Mouse (Mus musculus) myocyte (in vitro differentiated cells): ENCODE measurements around the gene Glrx5. TPM values are rescaled to one million over a fixed set of nuclear protein-coding genes. Genes with fewer than 3 reads are reported as not detected.

ENCODE experiments used
- H3K27me3 ChIP-seq: one replicate; pipeline ENCODE4 v1.6.1; 2011; ENCODE audit not compliant: control insufficient read depth, insufficient read depth, insufficient read length
- H3K36me3 ChIP-seq: one replicate; pipeline ENCODE4 v1.6.1; 2011; ENCODE audit not compliant: control insufficient read depth, insufficient read depth
- H3K4me2 ChIP-seq: one replicate; pipeline ENCODE4 v1.6.1; 2011; ENCODE audit warnings: low read depth, control low read depth
- H3K4me3 ChIP-seq: one replicate; pipeline ENCODE4 v1.5.1; 2011; ENCODE audit warnings: mild to moderate bottlenecking, control low read depth, moderate library complexity
- H3K79me2 ChIP-seq: one replicate; pipeline ENCODE4 v1.6.1; 2011; ENCODE audit not compliant: control insufficient read depth, insufficient read depth
- H3ac ChIP-seq: one replicate; pipeline ENCODE4 v1.6.1; 2011; ENCODE audit not compliant: control insufficient read depth, insufficient read length
- CEBPB ChIP-seq: IDR thresholded peaks from 2 replicates; pipeline ENCODE4 v1.6.1; 2011; ENCODE audit warnings: mild to moderate bottlenecking, moderate library complexity; ENCODE audit not compliant: poor library complexity, insufficient read depth, severe bottlenecking
- E2F4 ChIP-seq: IDR thresholded peaks from one replicate; pipeline ENCODE4 v1.6.1; 2011; ENCODE audit warnings: mild to moderate bottlenecking, control low read depth, moderate library complexity; ENCODE audit not compliant: insufficient read depth
- MAX ChIP-seq: IDR thresholded peaks from one replicate; pipeline ENCODE4 v1.6.1; 2011; ENCODE audit warnings: low read depth, mild to moderate bottlenecking, control low read depth
- MYOD1 ChIP-seq, 3 experiments: IDR thresholded peaks; one replicate each; pipeline ENCODE4 v1.6.1; 2011; ENCODE audit warnings: control low read depth in 2 of 3, low read depth in 2 of 3, mild to moderate bottlenecking in 2 of 3, moderate library complexity in 1 of 3; ENCODE audit not compliant: insufficient read length in 2 of 3, control insufficient read depth in 1 of 3
- MYOG ChIP-seq, 3 experiments: IDR thresholded peaks; one replicate each; pipeline ENCODE4 v1.6.1; 2011; ENCODE audit warnings: control low read depth in 2 of 3, low read depth in 2 of 3, mild to moderate bottlenecking in 2 of 3; ENCODE audit not compliant: insufficient read length in 2 of 3, control insufficient read depth in 1 of 3, insufficient read depth in 1 of 3
- POLR2A ChIP-seq: IDR thresholded peaks from one replicate; pipeline ENCODE4 v1.6.1; 2011; ENCODE audit warnings: low read depth, mild to moderate bottlenecking, control low read depth, moderate library complexity; ENCODE audit not compliant: insufficient read length
- POLR2AphosphoS2 ChIP-seq: IDR thresholded peaks from one replicate; pipeline ENCODE4 v1.6.1; 2011; ENCODE audit warnings: low read depth, control low read depth; ENCODE audit not compliant: insufficient read length
- REST ChIP-seq: IDR thresholded peaks from one replicate; pipeline ENCODE4 v1.6.1; 2011; ENCODE audit warnings: mild to moderate bottlenecking, control low read depth, moderate library complexity; ENCODE audit not compliant: insufficient read depth, insufficient read length
- SRF ChIP-seq: IDR thresholded peaks from one replicate; pipeline ENCODE4 v1.6.1; 2011; ENCODE audit warnings: low read depth; ENCODE audit not compliant: control insufficient read depth, insufficient read length
- TCF12 ChIP-seq: IDR thresholded peaks from one replicate; pipeline ENCODE4 v1.6.1; 2011; ENCODE audit warnings: mild to moderate bottlenecking, control low read depth; ENCODE audit not compliant: poor library complexity, insufficient read depth, severe bottlenecking
- TCF3 ChIP-seq: IDR thresholded peaks from one replicate; pipeline ENCODE4 v1.6.1; 2011; ENCODE audit warnings: low read depth, control low read depth; ENCODE audit not compliant: insufficient read length
- USF1 ChIP-seq: IDR thresholded peaks from one replicate; pipeline ENCODE4 v1.6.1; 2011; ENCODE audit warnings: low read depth, mild to moderate bottlenecking, control low read depth, moderate library complexity
- polyA plus RNA-seq: library from polyadenylated mRNA; unstranded; fragments of >200 nt; fragmentation: generic; extraction: Trizol; gene quantifications from one replicate; pipeline ENCODE4 v1.2.1, GENCODE M21; 2012; ENCODE audit warnings: missing spikeins

Glrx5 gene
- polyA plus RNA-seq, 1 experiment = 52.4 TPM

- no peak overlapping the region for H3ac ChIP-seq
- no peaks in the 10 kb centered on the region for H3K36me3 ChIP-seq
- no peaks in the 10 kb centered on the region for H3K27me3 ChIP-seq
- no peak for TF ChIP-seq POLR2A
- TF ChIP-seq REST = no peak
- no peak for TF ChIP-seq MYOD1 (IDR thresholded peaks at IDR 0.05; ENCODE audit: control insufficient read depth in 1 of 3, insufficient read length in 2 of 3, low read depth in 2 of 3)
- TF ChIP-seq MAX = no peak
- no peak for TF ChIP-seq E2F4
- TF ChIP-seq CEBPB = no peak
- no peak for TF ChIP-seq TCF12
- TF ChIP-seq TCF3 = no peak
- no peak for TF ChIP-seq USF1
- TF ChIP-seq MYOG (IDR thresholded peaks at IDR 0.05; ENCODE audit: control insufficient read depth in 1 of 3, insufficient read depth in 1 of 3, insufficient read length in 2 of 3, low read depth in 2 of 3) = no peak
- no peak for TF ChIP-seq POLR2AphosphoS2
- no peak for TF ChIP-seq SRF
- peaks cover 43% of the 10 kb centered on the region for H3K79me2 ChIP-seq
- H3K4me3 ChIP-seq = peak overlapping the region; percentile 74
- H3K4me2 ChIP-seq = no peak overlapping the region
Measured at GRCm38 (mm10) chr12:105029890-105030289, 2.6 kb upstream of the Glrx5 start.

DNA sequence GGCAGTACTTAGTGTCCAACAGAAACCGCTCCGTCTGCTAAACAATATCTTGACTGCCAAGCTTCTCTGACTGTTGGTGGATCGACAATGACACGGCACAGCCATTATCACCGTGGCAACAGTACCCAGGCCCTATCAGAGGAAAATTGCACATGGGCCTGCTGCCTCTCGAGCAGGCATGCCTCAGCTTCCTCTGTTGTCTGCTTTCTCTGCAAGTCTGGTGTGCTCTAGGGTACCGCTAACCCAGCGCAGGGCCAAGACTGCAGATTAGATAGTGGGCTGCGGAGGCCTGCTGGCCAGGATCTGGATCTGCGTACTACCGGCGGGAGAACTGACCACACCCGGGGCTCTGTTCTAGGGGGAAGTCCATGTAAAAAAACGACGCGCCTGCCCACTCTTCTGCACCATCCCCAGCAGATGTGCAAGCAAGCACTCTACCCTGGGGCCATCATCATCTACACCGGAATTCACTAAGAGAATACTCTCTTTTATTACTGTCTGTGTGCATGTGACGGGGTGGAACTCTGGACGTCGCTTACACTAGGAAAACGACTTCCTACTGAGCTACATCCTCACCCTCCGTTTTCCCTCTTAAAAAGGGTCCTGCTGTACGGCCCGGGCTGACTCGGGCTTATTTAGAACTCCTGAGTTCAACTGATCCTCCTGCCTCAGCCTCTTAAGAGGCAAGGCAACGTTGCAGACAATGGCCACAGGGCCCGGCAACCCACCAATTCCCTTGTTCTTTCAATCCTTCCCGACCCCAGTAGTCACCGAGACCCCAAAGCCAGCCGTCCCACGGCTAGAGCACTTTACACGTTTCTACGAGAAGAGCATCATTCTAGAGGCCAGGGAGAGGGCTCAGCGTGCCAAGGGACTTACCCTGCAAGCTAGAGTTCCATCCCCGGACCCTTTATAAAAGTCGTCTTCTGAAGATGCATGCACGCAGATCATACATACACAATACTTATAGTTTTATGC, 1.1 kb upstream of the Glrx5 start:
- peak overlapping the region; percentile 96 for H3ac ChIP-seq
- peaks cover 58% of the 10 kb centered on the region for H3K79me2 ChIP-seq
- H3K27me3 ChIP-seq = no peaks in the 10 kb centered on the region
- TF ChIP-seq SRF = no peak
- TF ChIP-seq POLR2A = no peak
- no peak for TF ChIP-seq TCF12
- no peak for TF ChIP-seq USF1
- no peak for TF ChIP-seq MYOD1 (IDR thresholded peaks at IDR 0.05; ENCODE audit: control insufficient read depth in 1 of 3, insufficient read length in 2 of 3, low read depth in 2 of 3)
- no peak for TF ChIP-seq E2F4
- no peak for TF ChIP-seq REST
- TF ChIP-seq MYOG (IDR thresholded peaks at IDR 0.05; ENCODE audit: control insufficient read depth in 1 of 3, insufficient read depth in 1 of 3, insufficient read length in 2 of 3, low read depth in 2 of 3) = no peak
- TF ChIP-seq CEBPB = no peak
- TF ChIP-seq TCF3 = no peak
- no peak for TF ChIP-seq MAX
- H3K4me3 ChIP-seq = peak overlapping the region; percentile 74
- H3K36me3 ChIP-seq = no peaks in the 10 kb centered on the region
- H3K4me2 ChIP-seq = peak overlapping the region; percentile 88

GRCm38 (mm10) chr12:105032832-105033775, 616 bp downstream of the Glrx5 start:
- peak overlapping the region; percentile 96 for H3ac ChIP-seq
- H3K4me2 ChIP-seq = peak overlapping the region; percentile 89
- H3K79me2 ChIP-seq = peaks cover 75% of the 10 kb centered on the region
- no peaks in the 10 kb centered on the region for H3K36me3 ChIP-seq
- no peaks in the 10 kb centered on the region for H3K27me3 ChIP-seq
- TF ChIP-seq TCF12 = no peak
- TF ChIP-seq POLR2AphosphoS2 = no peak
- TF ChIP-seq MAX = no peak
- TF ChIP-seq POLR2A = no peak
- no peak for TF ChIP-seq E2F4
- no peak for TF ChIP-seq TCF3
- no peak for TF ChIP-seq SRF
- no peak for TF ChIP-seq MYOD1 (IDR thresholded peaks at IDR 0.05; ENCODE audit: control insufficient read depth in 1 of 3, insufficient read length in 2 of 3, low read depth in 2 of 3)
- TF ChIP-seq MYOG (IDR thresholded peaks at IDR 0.05; ENCODE audit: control insufficient read depth in 1 of 3, insufficient read depth in 1 of 3, insufficient read length in 2 of 3, low read depth in 2 of 3) = no peak
- TF ChIP-seq USF1 = no peak
- no peak for TF ChIP-seq CEBPB
- no peak for TF ChIP-seq REST
- H3K4me3 ChIP-seq = peak overlapping the region; percentile 74

DNA sequence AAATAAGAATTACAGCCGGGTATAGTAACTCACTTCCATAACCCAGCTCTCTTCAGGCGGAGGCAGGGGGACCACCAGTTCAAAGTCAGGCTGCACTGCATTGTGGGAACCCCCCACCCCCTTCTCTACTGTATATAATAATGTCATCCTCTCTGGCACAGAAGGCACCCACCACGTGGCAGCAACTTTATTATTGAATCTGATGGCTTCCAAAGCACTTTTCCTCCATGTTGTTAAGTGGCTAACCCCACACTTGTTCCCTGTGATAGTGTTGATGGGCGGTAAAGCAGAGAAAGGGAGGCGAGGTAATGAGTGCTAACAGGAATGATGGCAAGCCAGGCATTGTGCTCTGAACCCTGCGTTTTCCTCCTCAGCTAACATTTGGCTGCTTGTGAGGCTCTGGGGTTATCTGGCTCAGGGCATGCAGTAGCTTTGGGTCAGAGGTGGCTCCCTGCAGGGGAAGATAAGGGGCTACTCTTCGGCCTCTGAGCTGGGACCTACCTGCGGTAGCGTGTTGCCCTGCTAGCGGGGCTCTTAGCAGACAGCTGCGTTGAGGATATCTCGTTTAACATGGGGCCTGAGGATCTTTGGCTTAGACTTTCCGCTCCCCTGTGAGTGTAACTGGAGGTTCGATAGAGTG, 1.8 kb downstream of the Glrx5 start:
- TF ChIP-seq POLR2AphosphoS2 = no peak
- Histone ChIP-seq H3K4me3 (peak overlapping the region; percentile 74), H3K4me2 (peak overlapping the region; percentile 89), H3ac (no peak overlapping the region), H3K79me2 (peaks cover 82% of the 10 kb centered on the region), H3K36me3 (no peaks in the 10 kb centered on the region), H3K27me3 (no peaks in the 10 kb centered on the region)
